Mouse (Mus musculus) heart, embryonic 11.5 days (tissue): ENCODE measurements around the gene Rassf4. TPM values are rescaled to one million over a fixed set of nuclear protein-coding genes. Genes with fewer than 3 reads are reported as not detected.

Experiments used
- ATAC-seq: fragments of 200-750 bp; cut with Nextera tagmentation; replicated peaks from 2 replicates; pipeline ENCODE4 v1.8.0; 2017; ENCODE audit warnings: moderate library complexity; ENCODE audit not compliant: insufficient number of reproducible peaks, low FRiP score, low TSS enrichment
- H3K27ac ChIP-seq: fragments of 300-500 bp; sonication (generic); 2 replicates; pipeline ENCODE4 v1.5.1; 2014; ENCODE audit warnings: mild to moderate bottlenecking, low read depth, low read length
- H3K27me3 ChIP-seq: fragments of 300-500 bp; sonication (generic); 2 replicates; pipeline ENCODE4 v1.6.1; 2014; ENCODE audit warnings: mild to moderate bottlenecking, low read length, mixed read lengths; ENCODE audit not compliant: control insufficient read depth, insufficient read depth
- H3K36me3 ChIP-seq: fragments of 300-500 bp; sonication (generic); 2 replicates; pipeline ENCODE4 v1.6.1; 2014; ENCODE audit warnings: mild to moderate bottlenecking, low read length, moderate library complexity, mixed read lengths; ENCODE audit not compliant: control insufficient read depth, insufficient read depth
- H3K4me1 ChIP-seq: fragments of 300-500 bp; sonication (generic); 2 replicates; pipeline ENCODE4 v1.6.1; 2014; ENCODE audit warnings: low read length; ENCODE audit not compliant: control insufficient read depth, insufficient read depth
- H3K4me2 ChIP-seq: fragments of 300-500 bp; sonication (generic); 2 replicates; pipeline ENCODE4 v1.6.1; 2014; ENCODE audit warnings: mild to moderate bottlenecking, moderate library complexity
- H3K4me3 ChIP-seq: fragments of 300-500 bp; sonication (generic); 2 replicates; pipeline ENCODE4 v1.5.1; 2014; ENCODE audit warnings: low read depth, low read length
- H3K9ac ChIP-seq: fragments of 300-500 bp; sonication (generic); 2 replicates; pipeline ENCODE4 v1.6.1; 2014; ENCODE audit warnings: mild to moderate bottlenecking, low read depth, low read length, moderate library complexity
- H3K9me3 ChIP-seq: fragments of 300-500 bp; sonication (generic); replicated peaks from 2 replicates; pipeline ENCODE4 v1.6.1; 2016; ENCODE audit warnings: low read length; ENCODE audit not compliant: control insufficient read depth
- WGBS: fragments of 180-500 bp; shearing (Covaris S2); extraction: QIAGEN DNeasy Blood & Tissue Kit; methylation state at CpG from one replicate; pipeline ENCODE4 v1.1.7; 2014; ENCODE audit not compliant: insufficient replicate concordance; 5-methylcytosine and 5-hydroxymethylcytosine counted together
- polyA plus RNA-seq: library from polyadenylated mRNA; unstranded; fragments of >200 nt; fragmentation: Nextera tagmentation; extraction: Ambion mirVana; gene quantifications from 2 replicates; pipeline ENCODE4 v1.2.1, GENCODE M21; 2014

Rassf4 gene
- polyA plus RNA-seq, 1 experiment from 2014 or later: 6.9 TPM

DNA sequence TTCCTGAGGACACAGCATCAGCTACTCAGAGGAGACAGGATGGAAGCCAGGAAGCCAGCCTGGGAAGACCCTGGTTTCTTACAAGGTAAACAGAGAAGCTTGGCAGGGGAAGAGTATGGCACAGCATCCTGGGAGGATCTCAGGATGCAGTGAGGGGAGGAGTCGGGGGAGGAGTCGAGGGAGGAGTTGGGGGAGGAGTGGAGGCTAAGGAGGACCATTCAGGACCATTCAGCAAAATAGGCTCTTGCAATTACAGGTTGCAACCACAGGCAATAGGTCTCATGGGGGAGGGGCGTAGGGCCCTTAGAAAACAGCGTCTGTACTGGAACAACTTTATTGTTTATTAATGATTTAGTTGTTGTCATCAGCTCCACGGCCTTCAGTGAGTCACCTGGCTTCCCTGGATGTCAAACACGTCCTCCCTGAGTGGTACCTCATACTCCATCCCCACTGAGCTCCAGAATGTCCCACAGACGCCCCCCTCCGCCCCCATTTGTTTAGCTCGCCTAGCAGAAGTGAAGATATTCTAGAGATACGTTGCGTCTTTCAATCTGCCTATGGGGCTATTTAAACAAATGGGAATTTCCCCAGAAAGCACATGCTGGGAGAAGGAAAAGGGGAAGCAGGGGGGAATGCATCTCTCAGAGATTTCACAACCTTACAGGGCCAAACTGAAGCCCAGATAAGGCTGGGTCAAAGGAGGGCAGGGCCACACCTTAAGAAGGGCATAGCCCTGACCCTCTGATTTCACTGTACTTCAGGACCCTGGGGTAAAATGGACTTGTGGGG, 4.9 kb downstream of the Rassf4 start:
- no peaks in the 10 kb centered on the region; the same call in 1 of the 2 replicates for H3K27me3 ChIP-seq
- H3K9me3 ChIP-seq: no peaks in the 10 kb centered on the region
- no peak overlapping the region for H3K4me3 ChIP-seq
- WGBS: 35% methylated on average over 11 of the region's 11 CpGs
- peaks cover 22% of the 10 kb centered on the region for H3K4me1 ChIP-seq
- no peak overlapping the region for H3K27ac ChIP-seq
- H3K36me3 ChIP-seq: no peaks in the 10 kb centered on the region
- H3K4me2 ChIP-seq: no peak overlapping the region
- H3K9ac ChIP-seq: no peak overlapping the region
- no peak for ATAC-seq

DNA sequence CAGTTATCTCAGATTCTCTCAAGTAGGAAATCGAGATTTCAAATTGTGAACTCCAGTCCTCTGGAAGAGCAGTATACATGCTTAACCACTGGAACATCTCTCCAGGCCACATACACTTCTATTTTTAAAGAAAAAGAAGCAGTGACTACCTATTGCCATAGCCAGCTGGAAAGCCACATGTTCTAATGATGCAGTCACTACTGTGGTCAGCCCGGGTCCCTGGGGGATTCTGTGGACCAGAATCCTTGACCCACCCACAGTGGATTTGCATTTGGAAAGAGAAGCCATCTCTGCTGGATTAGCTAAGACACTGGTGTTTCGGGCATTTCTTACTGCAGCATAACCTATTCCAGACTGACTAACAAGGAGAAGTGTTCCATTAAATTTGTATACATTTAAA, 6.4 kb downstream of the Rassf4 start:
- no peak for ATAC-seq
- Histone ChIP-seq H3K4me2 (no peak overlapping the region), H3K4me1 (peaks cover 15% of the 10 kb centered on the region), H3K27ac (no peak overlapping the region), H3K27me3 (no peaks in the 10 kb centered on the region; the same call in 1 of the 2 replicates), H3K9ac (no peak overlapping the region), H3K36me3 (no peaks in the 10 kb centered on the region), H3K9me3 (no peaks in the 10 kb centered on the region), H3K4me3 (no peak overlapping the region)
- 75% methylated on average over 3 of the region's 3 CpGs for WGBS

DNA sequence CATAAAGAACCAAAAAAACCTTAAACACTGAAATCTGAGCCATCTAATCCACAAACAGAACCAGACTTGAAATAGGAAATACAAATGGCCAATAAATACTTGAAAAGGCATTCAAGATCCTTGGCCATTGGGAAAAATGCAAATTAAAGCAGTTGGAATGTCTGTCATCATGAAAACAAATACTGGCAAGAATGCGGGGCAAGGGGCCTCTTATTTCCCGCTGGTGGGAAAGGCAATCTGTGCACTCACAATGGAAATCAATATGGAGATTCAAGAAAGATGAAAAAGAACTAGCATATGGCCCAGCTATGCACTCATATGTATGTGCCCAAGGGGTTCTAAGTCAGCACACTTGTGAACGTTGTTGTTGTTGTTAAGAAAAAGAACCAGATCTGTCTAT, 6.9 kb downstream of the Rassf4 start:
- no peak for ATAC-seq
- Histone ChIP-seq H3K4me1 (peaks cover 15% of the 10 kb centered on the region), H3K9me3 (no peaks in the 10 kb centered on the region), H3K9ac (no peak overlapping the region), H3K36me3 (no peaks in the 10 kb centered on the region), H3K27me3 (no peaks in the 10 kb centered on the region; the same call in 1 of the 2 replicates), H3K4me3 (no peak overlapping the region), H3K4me2 (no peak overlapping the region), H3K27ac (no peak overlapping the region)
- WGBS: 74% methylated on average over 3 of the region's 3 CpGs

DNA sequence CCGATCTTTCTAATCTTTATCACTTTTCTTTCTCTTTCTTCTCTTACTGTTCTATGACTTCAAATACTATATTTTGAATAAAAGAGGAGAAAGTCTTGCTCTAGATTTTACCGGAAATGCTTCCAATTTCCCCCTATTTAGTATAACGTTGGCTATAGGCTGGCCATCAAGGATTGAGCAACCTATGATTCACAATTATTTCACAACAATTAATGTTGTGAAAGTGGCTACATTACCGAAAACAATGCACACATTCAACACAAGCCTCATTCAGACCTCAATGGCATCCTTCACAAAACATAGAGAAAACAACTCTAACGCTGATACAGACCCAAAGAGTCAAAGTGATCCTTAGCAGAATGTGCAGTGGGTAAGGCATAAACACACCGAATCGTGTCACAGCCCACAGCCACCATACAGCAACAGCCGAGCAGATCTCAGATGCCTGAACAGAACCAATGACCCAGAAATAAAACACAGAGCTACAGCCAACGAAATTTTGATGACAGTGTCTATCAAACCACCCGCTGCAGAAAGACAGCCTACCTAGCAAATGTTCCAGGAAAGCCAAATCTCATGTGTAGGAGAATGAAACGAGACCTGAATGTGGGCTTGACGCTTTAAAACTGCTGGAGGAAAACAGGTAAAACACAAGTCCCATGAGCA, 7.5 kb downstream of the Rassf4 start:
- WGBS: 81% methylated on average over 12 of the region's 12 CpGs
- Histone ChIP-seq H3K4me3 (no peak overlapping the region), H3K4me2 (no peak overlapping the region), H3K4me1 (peaks cover 10% of the 10 kb centered on the region), H3K27me3 (no peaks in the 10 kb centered on the region), H3K9me3 (no peaks in the 10 kb centered on the region), H3K36me3 (no peaks in the 10 kb centered on the region), H3K27ac (no peak overlapping the region), H3K9ac (no peak overlapping the region)
- ATAC-seq: no peak

DNA sequence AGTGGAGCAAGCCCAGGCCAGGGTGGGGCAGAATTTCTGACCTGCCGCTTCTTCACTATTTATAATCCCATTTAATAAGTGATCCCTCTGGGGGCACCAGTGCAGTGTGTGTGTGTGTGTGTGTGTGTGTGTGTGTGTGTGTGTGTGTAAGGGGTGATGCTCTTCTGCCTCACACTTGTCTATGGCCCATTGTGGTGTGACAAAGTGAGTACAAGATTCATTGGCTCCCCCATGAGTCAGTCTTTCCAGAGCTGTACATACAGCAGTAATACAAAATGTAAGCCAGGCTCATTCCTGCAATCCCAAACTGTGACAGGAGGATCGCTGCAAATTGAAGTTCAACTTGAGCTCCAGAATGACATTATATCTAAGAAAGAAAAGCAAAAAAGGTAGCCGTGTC, 8.9 kb downstream of the Rassf4 start:
- H3K9ac ChIP-seq: no peak overlapping the region
- H3K36me3 ChIP-seq: no peaks in the 10 kb centered on the region
- 76% methylated on average over 3 of the region's 3 CpGs for WGBS
- no peak overlapping the region for H3K4me2 ChIP-seq
- H3K4me1 ChIP-seq: peaks cover 3% of the 10 kb centered on the region
- no peaks in the 10 kb centered on the region for H3K27me3 ChIP-seq
- no peak for ATAC-seq
- H3K4me3 ChIP-seq: no peak overlapping the region
- H3K9me3 ChIP-seq: no peaks in the 10 kb centered on the region
- no peak overlapping the region for H3K27ac ChIP-seq

DNA sequence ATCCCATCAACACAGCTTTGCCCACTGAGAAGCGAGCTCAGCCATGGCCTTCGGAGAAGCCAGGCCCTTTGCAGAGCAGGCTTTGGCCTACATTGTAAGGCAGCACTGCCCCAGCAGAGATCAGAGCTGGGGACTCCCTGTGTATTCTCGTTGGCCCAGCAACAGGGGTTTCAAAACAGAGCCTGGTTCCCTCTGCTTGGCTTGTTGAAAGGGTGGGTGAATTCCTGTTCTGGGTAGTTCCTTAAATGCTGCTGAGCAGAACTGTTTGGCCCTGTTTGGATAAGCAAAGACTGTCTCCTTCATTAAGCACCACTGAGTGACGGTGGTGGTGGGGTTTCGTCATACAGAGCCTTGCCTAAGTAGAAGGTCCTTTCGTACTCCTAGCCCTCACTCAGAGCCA, 9.7 kb downstream of the Rassf4 start:
- ATAC-seq: no peak
- no peaks in the 10 kb centered on the region for H3K27me3 ChIP-seq
- no peaks in the 10 kb centered on the region for H3K9me3 ChIP-seq
- no peaks in the 10 kb centered on the region for H3K36me3 ChIP-seq
- H3K27ac ChIP-seq: no peak overlapping the region
- H3K9ac ChIP-seq: no peak overlapping the region
- WGBS: 70% methylated on average over 6 of the region's 6 CpGs
- H3K4me3 ChIP-seq: no peak overlapping the region
- H3K4me1 ChIP-seq: peaks cover 3% of the 10 kb centered on the region; the same call in 1 of the 2 replicates
- no peak overlapping the region for H3K4me2 ChIP-seq

DNA sequence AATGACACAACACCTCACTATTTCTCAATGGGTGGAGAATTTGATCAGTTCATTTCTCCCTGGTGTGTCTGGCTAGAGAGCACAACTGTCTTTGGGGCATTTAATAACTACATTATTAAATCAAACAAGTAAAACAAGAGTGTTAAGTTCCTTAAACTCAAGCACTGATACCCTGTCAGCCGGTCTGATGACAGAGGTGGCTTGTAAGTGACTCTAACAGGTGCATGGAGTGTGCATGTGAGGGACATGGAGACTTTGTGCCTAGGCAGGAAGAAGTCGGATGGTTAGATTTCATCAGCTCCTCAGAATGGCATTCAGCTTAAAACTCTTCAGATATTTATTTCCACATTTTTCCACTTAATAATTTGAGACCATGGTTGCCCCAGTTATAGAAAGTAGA, 10.4 kb downstream of the Rassf4 start:
- H3K4me2 ChIP-seq: no peak overlapping the region
- H3K4me3 ChIP-seq: no peak overlapping the region
- no peak for ATAC-seq
- no peaks in the 10 kb centered on the region for H3K36me3 ChIP-seq
- no peaks in the 10 kb centered on the region for H3K9me3 ChIP-seq
- no peaks in the 10 kb centered on the region for H3K27me3 ChIP-seq
- H3K27ac ChIP-seq: no peak overlapping the region
- WGBS: 81% methylated on average over 2 of the region's 2 CpGs
- 0 out of 2 replicates have a peak, but pooled peaks cover 3% of the 10 kb centered on the region for H3K4me1 ChIP-seq
- no peak overlapping the region for H3K9ac ChIP-seq

DNA sequence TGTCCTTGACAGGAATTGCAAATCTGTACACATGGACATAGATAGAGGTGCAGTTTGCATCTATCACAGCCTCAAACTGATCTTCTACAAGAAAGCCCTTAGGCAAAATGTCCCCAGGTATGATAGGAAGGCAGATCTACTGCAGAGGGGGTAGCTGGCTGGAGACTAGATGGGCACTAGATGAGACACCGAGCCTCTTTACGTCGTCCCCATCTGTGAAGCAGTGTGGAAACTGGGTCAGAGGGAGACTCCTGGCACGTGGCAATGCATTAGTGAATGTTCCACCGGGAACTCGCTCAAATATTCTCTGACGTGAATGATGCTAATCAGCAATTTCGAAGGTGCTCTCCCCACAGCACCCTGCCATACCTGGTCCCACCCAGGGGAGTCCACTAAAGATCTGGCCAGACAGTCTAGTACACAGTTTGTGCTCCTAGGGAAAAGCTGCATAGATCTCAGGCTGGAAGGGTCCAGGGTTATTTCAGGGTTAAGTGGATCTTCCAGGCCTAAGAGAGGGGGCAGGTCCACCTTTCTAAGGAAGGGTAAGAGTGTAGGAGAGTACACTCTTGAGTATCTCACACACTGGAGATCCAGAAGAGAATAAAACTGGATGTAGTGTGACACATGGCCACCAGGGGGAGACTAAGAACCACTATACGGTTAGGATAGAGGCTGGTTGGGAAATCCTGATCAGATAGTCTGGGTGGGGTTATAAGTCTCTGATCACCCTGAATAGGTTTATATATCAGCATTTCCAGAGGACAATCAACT, 19.9 kb downstream of the Rassf4 start:
- ATAC-seq: no peak
- Histone ChIP-seq H3K36me3 (no peaks in the 10 kb centered on the region), H3K4me2 (no peak overlapping the region), H3K27ac (no peak overlapping the region), H3K4me1 (peaks cover 15% of the 10 kb centered on the region), H3K4me3 (no peak overlapping the region), H3K9ac (no peak overlapping the region), H3K9me3 (no peaks in the 10 kb centered on the region), H3K27me3 (no peaks in the 10 kb centered on the region)
- WGBS: 54% methylated on average over 9 of the region's 9 CpGs
